Mouse (Mus musculus) cerebellum, adult 2 months (tissue): ENCODE measurements at regions not wholly inside any gene's neighbourhood (a gene's known extent, or its start where the extent isn't known, plus 50 kb on each side); places are given as distances from the start of the nearest gene placed in this dataset.

ENCODE experiments used
- CTCF ChIP-seq: fragments of 200-500 bp; IDR thresholded peaks from 2 replicates; pipeline ENCODE4 v1.5.1; 2011; ENCODE audit warnings: low read depth, mild to moderate bottlenecking, control low read depth, low read length, moderate library complexity, borderline replicate concordance; ENCODE audit not compliant: insufficient read depth
- POLR2A ChIP-seq: fragments of 200-500 bp; IDR thresholded peaks from 2 replicates; pipeline ENCODE4 v1.6.1; 2011; ENCODE audit warnings: low read length, control low read depth, borderline replicate concordance; ENCODE audit not compliant: insufficient read depth

DNA sequence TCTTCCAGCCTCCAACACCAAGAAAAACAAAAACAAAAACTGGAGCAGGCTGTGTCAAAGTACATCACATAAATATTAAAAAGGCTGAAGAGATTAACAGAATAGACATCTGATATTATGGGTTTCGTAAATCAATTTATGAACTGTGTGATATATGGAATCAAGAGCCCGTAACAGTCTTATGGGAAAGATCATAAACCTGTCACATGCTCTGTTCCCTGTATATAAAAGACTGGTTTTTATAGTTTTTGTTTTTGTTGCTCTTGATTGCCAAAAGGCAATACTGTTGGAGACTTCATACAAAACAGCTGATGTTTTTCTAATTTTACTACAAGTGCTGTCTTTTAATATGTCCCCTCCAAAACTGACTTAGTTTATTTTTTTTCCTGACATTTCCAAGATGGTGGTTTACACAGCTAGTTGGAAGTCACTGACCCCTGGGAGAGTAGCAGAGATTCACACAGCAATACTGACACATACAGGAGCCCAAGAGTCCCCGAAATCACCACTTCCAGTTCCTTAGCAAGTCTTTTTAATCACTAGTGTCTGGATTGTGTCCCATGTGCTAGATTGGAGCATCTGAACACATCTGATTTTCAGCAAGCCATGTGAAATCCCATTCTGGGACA is 303.1 kb upstream of the Rag2 start:
- TF ChIP-seq CTCF (no peak), POLR2A (no peak)
